Comparison of ENCODE assay signal across 8 mouse cellular contexts in the genomic region with DNA sequence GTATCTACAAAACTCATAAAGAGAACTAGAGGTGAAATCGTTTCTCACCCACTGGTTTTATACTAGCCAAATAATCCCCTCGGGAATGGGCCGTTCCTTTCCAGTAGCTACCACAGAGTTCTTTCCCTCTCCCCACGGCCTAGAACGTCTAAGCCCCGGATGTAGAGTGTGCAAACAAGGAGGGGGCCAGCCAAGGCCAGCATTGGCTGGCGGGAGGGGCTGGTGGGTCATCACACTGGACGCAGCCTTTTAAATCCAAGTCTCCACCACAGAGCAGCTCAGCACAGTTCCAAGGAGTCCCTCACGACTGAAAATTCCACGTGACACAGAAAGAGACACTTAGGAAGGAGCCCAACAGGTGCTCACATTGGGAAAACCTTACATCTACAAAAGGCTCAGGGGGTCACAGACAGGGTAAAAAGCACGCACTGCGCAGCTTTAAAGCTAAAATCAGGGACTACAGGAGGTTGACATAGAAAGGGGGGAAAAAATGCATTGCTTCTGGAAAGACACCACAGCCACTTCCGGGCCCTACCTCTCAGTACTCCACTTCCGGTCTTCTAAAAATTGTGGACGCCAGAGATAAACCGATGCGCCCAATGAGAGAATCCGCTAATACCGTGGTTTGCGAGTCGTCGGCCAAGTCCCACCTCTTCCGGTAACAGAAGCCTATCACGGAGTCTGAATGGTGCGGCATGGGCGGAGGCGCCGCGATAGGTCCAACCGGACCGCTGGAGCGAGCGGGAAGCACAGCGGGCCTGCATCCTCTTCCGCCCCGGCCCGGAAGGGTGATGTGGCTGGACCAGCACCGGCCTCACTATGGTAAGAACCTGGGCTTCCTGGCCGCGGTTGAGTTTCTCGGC. TPM values are rescaled to one million over a fixed set of nuclear protein-coding genes. Genes with fewer than 3 reads are reported as not detected.
DNase-seq lines count a peak whose midpoint lies in the region; ATAC-seq lines count a peak whose summit lies in the region.

A gene (plus strand): TSS at position 162 of the 863 bp plus-strand sequence.
A gene (minus strand): TSS at position 647 of the 863 bp plus-strand sequence.

- no peaks in the 10 kb centered on the region for H3K36me3 ChIP-seq in hindbrain, embryonic 12.5 days

- H3K4me2 ChIP-seq in hindbrain, embryonic 12.5 days (replicated peaks): peak within 1 kb of the TSS; percentile 83

- WGBS in hindbrain, embryonic 12.5 days: 3% methylated on average over 41 of the region's 41 CpGs

- ATAC-seq in hindbrain, embryonic 12.5 days (ENCODE audit: low FRiP score): peak; percentile 100

- peak within 1 kb of the TSS; percentile 91 for H3K9ac ChIP-seq in hindbrain, embryonic 12.5 days

- DNase-seq in NIH3T3 (ENCODE audit: low read depth): peak; percentile 97
- peak; percentile 97 to 98 for DNase-seq in cerebellum, postnatal 10 days
- peak; percentile 96 to 98 for DNase-seq in frontal cortex, postnatal 10 days (ENCODE audit: low spot score in 2 of 2)
- peak; percentile 97 to 99 for DNase-seq in layer of hippocampus, postnatal 14 days (ENCODE audit: low spot score in 2 of 2)
- DNase-seq in lung, postnatal 14 days: peak; percentile 96
- DNase-seq in retina, adult 2 months (ENCODE audit: low read depth, low spot score): peak; percentile 96
- peak; percentile 86 to 90 for DNase-seq in thymus, postnatal 36 days

- peaks cover 9% of the 10 kb centered on the region for H3K4me1 ChIP-seq in hindbrain, embryonic 12.5 days

- H3K9me3 ChIP-seq in hindbrain, embryonic 12.5 days (replicated peaks): no peaks in the 10 kb centered on the region

- H3K4me3 ChIP-seq in hindbrain, embryonic 12.5 days: peak within 1 kb of the TSS; percentile 83

- peak within 1 kb of the TSS; percentile 86 for H3K27ac ChIP-seq in hindbrain, embryonic 12.5 days

- no peaks in the 10 kb centered on the region for H3K27me3 ChIP-seq in hindbrain, embryonic 12.5 days

RNA-seq across cellular contexts. Expression of the first gene that starts in this region (rescaled TPM):
- polyA plus RNA-seq in hindbrain, embryonic 12.5 days (2016; fragmentation: Nextera tagmentation; extraction: Ambion mirVana): 60.5 and 63.5 TPM in 2 replicates
- 10 to 100 TPM; 27.9 to 29.0 TPM for total RNA-seq in layer of hippocampus, postnatal 14 days (2021)

RNA-seq across cellular contexts. Expression of the second gene that starts in this region (rescaled TPM):
- 10.8 and 11.5 TPM in 2 replicates for polyA plus RNA-seq in hindbrain, embryonic 12.5 days (2016; fragmentation: Nextera tagmentation; extraction: Ambion mirVana)
- total RNA-seq in layer of hippocampus, postnatal 14 days (2021): 10 to 100 TPM; 16.1 to 16.2 TPM

Comparison
In these comparisons a context has a peak if more than half of its experiments do, and no peak if none do; other contexts are left out.
1. Peak in every context shown above with its lines: DNase-seq, ATAC-seq, H3K4me3 ChIP-seq and H3K27ac ChIP-seq.